Mouse (Mus musculus) urinary bladder, postnatal 25 days (tissue): ENCODE measurements around the gene Olfr578.

Source experiments
- DNase-seq: peaks from one replicate; pipeline ENCODE4 v3.0.0; 2022; ENCODE audit warnings: low spot score

Olfr578 gene

DNA sequence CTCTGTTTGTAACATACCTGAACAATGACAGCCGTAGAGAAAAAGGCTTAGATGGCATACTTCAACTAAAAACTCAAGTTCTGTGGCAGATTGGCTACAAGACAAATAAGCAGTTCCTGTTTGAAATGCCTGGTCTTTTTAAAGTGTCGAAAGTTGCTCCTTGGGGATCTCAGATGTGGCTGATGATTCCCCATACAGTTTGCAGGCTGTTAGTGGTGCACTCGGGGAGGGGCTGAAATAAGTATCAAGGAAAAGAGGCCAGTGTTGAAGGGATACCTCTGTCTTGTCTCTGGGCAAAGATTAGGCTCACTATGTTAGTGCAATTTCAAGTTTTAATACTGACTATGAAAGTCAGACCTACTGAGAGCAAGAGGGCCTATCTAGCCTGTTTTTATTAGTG, at the start of gene Olfr578:
Gene Olfr578, minus strand, starts transcription at position 101 of the 400 bp plus-strand sequence.
- no peak for DNase-seq

DNA sequence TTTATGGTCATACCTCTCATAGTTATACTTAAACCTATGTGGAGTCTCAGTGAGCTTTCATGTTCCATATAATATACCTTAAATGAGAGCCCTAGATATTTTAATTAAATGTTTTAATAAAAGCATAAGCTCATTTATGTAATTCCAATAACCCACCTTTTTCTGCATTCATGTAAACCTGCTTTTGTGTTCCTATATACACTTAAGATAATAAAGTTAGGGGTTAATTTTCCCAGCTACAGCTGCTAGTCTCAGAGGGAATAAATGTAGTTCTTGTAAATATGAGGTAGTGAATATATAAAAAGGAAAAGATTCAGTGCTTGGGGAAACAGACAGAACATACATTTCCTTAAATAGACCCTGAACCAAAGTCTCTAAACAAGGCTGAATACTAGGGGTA, 48.6 kb upstream of the Olfr578 start, which contains the start of gene Olfr582:
Gene Olfr582, plus strand, starts transcription at position 301 of the 400 bp plus-strand sequence.
- DNase-seq = no peak

DNA sequence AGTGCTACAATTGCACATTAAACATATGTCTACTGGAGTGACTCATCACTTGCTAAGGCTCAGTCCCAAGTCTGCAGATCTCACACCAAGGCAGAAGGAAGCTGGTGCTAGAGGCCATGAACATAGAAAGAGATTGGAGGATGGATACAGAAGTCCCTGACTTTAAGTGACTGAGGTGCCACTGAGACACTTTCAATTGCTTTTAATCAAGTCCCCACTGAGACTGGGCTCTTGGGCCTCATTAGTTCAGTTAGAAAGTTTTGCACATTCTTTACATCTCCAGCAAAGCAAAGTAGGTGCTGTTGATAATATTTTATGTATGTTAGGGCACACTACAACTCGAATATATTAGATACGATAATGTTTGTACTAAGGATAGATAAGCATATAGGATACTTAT, 13.3 kb downstream of the Olfr578 start, which contains the start of gene Olfr577:
Gene Olfr577, minus strand, starts transcription at position 101 of the 400 bp plus-strand sequence.
- DNase-seq = no peak

DNA sequence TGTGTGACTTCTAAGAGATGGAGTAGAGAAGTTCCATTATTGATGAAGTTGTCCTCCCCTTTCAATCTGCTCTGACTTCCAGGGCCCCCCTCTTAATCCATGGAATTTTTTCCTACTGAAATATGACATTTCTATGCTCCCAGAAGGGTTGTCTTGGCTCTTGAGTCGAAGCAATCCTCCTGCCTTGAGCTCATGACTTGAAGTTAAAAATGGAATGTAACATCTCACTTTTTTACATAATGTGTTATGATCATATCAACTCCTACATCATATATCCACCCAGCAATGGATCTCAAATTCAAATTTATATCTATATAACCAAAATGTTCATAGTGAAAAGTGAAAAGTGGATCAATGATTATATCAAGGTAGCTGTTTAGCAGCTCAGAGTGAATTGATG, 14.7 kb downstream of the Olfr578 start:
- DNase-seq = no peak

DNA sequence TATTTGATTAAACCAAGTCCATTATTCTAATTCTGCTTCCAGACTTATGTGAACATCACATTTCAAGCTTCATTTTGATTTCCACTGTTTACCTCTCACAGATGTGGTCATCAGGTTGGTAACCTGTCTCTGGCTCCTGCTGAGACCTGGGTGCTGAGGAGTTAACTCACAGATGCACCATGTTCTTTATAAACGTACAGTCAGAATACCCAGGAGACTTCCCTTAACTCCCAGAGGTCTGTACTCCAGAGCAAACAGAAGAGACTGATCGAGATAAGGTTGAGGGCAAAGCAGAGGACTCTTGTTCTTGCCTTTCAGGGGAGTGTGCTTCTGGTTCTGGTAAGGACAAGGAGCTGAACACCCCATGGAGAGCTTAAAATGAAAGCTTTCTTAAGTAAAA, 26.8 kb downstream of the Olfr578 start, which contains the start of gene Olfr576:
Gene Olfr576, plus strand, starts transcription at position 301 of the 400 bp plus-strand sequence.
- no peak for DNase-seq

DNA sequence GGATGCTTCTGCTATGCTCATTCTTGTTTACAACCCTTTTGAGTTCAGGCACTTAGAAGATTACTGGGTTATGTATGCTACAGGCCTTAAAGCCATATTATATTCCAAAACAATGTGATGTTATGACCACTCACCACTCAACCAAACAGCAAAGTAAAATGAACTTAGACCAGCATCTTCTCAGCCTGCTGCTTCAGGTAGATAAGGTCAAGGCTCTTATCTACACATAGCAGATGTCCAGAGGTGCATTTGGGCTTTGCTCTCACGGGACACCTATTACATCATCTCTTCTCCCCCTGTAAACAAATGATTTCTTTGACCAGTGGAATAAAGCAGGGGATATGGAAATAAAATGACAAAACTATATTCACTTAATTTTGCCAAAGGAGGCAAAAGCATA, 30.5 kb downstream of the Olfr578 start, which contains the start of gene Olfr575:
Gene Olfr575, minus strand, starts transcription at position 183 of the 400 bp plus-strand sequence.
- DNase-seq = no peak

DNA sequence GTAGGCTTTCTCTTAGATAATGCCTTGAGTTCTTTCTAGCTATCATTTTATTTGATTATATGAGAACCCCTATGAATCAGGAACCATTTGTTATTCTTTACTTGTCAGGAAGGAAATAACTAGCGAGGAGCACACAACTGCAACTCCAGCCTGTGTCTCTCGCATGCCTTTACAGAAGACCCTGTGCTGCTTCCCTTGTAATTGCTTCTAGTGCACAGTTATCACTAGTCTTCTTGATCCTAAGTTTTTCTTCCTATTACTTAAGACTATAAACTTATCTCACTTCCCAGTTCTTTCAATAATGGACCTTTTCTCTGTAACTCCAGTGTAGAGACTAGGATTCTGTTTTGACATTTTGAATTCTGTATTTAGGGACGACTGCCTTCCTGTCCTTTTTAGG, 31.0 kb downstream of the Olfr578 start:
- DNase-seq = no peak

DNA sequence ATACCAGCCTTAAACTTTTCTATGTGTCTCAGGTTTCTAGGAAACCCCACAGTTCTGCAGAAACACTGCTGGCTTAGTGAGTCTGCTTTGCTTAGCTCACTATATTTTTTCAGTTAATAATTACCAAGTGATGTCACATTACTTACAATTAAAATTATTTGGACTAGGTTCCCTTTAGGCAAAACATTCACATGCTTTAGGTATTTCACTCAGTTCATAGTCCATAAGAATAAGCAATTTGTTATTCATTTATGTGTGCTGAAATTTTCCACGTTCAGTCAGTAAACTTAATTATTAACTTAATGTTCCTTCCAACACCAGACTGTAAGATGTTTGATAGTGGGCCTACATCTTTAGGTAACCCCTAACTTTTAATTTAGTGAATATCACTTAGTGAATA, 38.4 kb downstream of the Olfr578 start:
- DNase-seq = no peak

DNA sequence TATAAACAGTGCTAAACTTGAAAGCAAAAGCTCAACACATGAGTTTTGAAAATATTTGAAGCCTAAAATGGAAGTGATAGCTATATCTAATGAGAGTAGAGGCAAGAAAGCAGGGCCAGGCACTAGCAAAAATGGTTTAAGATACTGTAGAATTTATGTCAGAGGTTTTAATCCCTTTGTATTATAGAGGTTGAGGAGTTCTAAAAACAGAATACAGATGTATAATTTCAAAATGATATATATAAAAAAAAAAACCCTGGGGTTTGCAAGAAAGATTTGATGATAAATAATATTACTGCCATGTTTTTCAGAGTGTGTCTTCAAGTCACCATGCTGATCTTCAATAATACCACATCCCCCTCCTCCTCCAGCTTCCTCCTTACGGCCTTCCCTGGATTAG, 41.0 kb downstream of the Olfr578 start, which contains the start of gene Olfr574:
Gene Olfr574, plus strand, starts transcription at position 301 of the 400 bp plus-strand sequence.
- DNase-seq = no peak

DNA sequence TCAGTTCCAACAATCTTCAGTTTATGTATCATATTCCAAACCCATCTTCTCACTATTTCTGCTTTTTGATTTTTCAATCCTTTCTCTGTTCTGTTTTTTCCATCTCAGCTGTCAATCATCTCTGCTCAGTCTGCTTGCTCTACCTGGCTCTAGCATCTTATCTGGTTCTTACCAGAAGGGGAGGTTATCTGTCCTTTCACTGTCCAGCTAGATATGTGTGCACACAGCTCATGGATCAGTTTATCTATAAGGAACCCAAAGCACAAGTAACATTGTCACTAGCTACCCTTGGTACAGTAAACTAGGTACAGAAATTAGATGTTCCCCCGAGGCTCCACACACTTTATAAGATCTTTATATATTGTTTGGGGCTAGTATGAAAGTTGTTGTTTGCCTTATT, 45.7 kb downstream of the Olfr578 start:
- DNase-seq = no peak

DNA sequence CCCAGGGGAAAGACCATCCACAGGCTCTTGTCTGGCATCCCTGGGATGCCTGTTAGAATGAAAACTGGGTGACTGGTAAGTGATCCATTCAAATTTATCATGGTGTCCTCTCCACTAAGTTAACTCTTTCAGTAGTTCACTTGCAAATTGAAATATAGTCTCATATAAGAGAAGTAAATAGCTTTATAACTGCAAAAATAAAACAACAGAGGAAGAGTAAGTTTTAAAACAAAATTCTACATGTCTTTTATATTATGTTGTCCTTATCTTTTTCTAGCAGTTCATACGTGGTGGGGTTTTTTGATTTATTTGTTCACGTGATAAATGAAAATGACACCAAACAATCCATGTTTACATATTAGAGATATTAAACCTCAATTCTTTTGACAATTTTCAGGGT, 46.6 kb downstream of the Olfr578 start, which contains the start of gene Olfr573-ps1:
Gene Olfr573-ps1, minus strand, starts transcription at position 101 of the 400 bp plus-strand sequence.
- no peak for DNase-seq
